Mouse (Mus musculus) heart, adult 9 months (tissue): Measurements from ENCODE around the gene Ngfr.

Experiments used
- DNase-seq, 2 experiments: peaks; one replicate each; pipeline ENCODE4 v3.0.0; 2022; ENCODE audit warnings: low spot score in 2 of 2

Gene Ngfr

GRCm38 (mm10) chr11:95595438-95596149 lies 8.1 kb upstream of the Ngfr start:
- no peak for DNase-seq

- DNase-seq, result no peak
Measured at GRCm38 (mm10) chr11:95594686-95595212, 7.2 kb upstream of the Ngfr start.

GRCm38 (mm10) chr11:95593501-95593900 lies 6.0 kb upstream of the Ngfr start:
- no peak for DNase-seq

- no peak for DNase-seq
Measured at GRCm38 (mm10) chr11:95592691-95593090, 5.2 kb upstream of the Ngfr start.

GRCm38 (mm10) chr11:95589195-95589594 lies 1.7 kb upstream of the Ngfr start:
- DNase-seq, result no peak

- no peak for DNase-seq
Measured at GRCm38 (mm10) chr11:95586751-95587422, 648 bp downstream of the Ngfr start.

- DNase-seq, result peak; percentile 44 to 74
Measured at GRCm38 (mm10) chr11:95586184-95586583, 1.4 kb downstream of the Ngfr start.

GRCm38 (mm10) chr11:95585684-95586083 lies 1.9 kb downstream of the Ngfr start:
- DNase-seq, result no peak

- DNase-seq, result no peak
Measured at GRCm38 (mm10) chr11:95585281-95585680, 2.3 kb downstream of the Ngfr start.

- no peak for DNase-seq
Measured at GRCm38 (mm10) chr11:95584651-95585050, 2.9 kb downstream of the Ngfr start.

- DNase-seq, result no peak
Measured at GRCm38 (mm10) chr11:95583396-95583795, 4.1 kb downstream of the Ngfr start.

GRCm38 (mm10) chr11:95582193-95582592 lies 5.3 kb downstream of the Ngfr start:
- DNase-seq, result no peak

- DNase-seq, result no peak
Measured at GRCm38 (mm10) chr11:95579455-95579854, 8.1 kb downstream of the Ngfr start.

GRCm38 (mm10) chr11:95577776-95578446 lies 9.6 kb downstream of the Ngfr start:
- DNase-seq, result no peak

GRCm38 (mm10) chr11:95576299-95576698 lies 11.2 kb downstream of the Ngfr start:
- DNase-seq, result no peak

GRCm38 (mm10) chr11:95575791-95576190 lies 11.7 kb downstream of the Ngfr start:
- no peak for DNase-seq

- DNase-seq, result no peak
Measured at GRCm38 (mm10) chr11:95574786-95575334, 12.7 kb downstream of the Ngfr start.

- no peak for DNase-seq
Measured at GRCm38 (mm10) chr11:95572227-95572626, 15.3 kb downstream of the Ngfr start.

GRCm38 (mm10) chr11:95571755-95572154 lies 15.8 kb downstream of the Ngfr start:
- DNase-seq, result peak in 1 of 2 experiments; percentile 29

GRCm38 (mm10) chr11:95570827-95571619 lies 16.5 kb downstream of the Ngfr start:
- DNase-seq, result no peak

GRCm38 (mm10) chr11:95569908-95570307 lies 17.6 kb downstream of the Ngfr start:
- DNase-seq, result no peak
